8 mouse cellular contexts compared by ENCODE assay signal in the genomic region with DNA sequence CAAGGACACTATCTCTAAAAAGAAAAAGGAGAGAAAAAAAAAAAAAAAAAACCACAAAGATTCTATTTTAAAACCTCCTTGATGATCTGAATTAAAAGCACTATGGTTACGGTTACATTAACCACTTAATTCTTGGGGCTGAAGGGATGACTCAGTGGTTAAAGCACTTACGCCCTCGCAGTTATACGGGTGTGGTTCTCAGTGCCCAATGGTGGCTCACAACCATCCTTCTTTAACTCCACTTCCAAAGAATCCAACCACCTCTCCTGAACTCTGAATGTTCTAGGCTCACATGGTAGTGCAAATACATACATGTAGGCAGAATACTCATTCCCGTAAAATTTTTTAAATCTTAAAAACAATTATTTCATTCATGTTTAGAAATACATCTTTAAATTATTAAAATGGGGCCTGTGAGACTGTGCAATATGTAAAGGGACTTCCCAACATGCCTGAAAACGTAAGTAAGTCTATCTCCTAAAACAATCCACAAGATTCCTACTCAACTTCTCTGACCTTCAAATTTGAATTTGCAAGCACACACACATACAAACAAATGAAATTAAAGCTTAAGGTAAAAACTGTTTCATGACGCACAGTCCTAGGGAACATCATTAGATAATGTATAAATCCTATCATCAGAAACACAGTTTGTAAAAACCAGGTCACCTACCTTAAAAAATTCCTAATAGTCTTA. TPM values are rescaled to one million over a fixed set of nuclear protein-coding genes. Genes with fewer than 3 reads are reported as not detected.
DNase-seq lines count a peak whose midpoint lies in the region; ATAC-seq and TF ChIP-seq lines count a peak whose summit lies in the region.

No protein-coding gene starts in this region.

- H3K4me3 ChIP-seq in forebrain, embryonic 10.5 days, result peak overlapping the region; percentile 19; the same call in 1 of the 2 replicates
- no peak overlapping the region for H3K4me3 ChIP-seq in forebrain, embryonic 11.5 days (ENCODE audit: low read depth, low read length)
- no peak overlapping the region; a peak in 1 of 4 replicates for H3K4me3 ChIP-seq in liver, embryonic 14.5 days (ENCODE audit: insufficient read depth in 1 of 2, low read depth in 2 of 2, low read length in 2 of 2)

- no peak overlapping the region; the same call in 1 of the 2 replicates for H3K4me2 ChIP-seq in forebrain, embryonic 11.5 days (ENCODE audit: low read depth, low read length, severe bottlenecking)
- H3K4me2 ChIP-seq in liver, embryonic 14.5 days (ENCODE audit: low read depth), result peak overlapping the region; percentile 42

- no peaks in the 10 kb centered on the region for H3K9me3 ChIP-seq in forebrain, embryonic 10.5 days
- no peaks in the 10 kb centered on the region for H3K9me3 ChIP-seq in forebrain, embryonic 11.5 days (ENCODE audit: control insufficient read depth, low read length)
- H3K9me3 ChIP-seq in liver, embryonic 14.5 days (ENCODE audit: control insufficient read depth, low read length), result no peaks in the 10 kb centered on the region

- 97% methylated on average over 7 of the region's 7 CpGs for WGBS in forebrain, embryonic 10.5 days
- 89% methylated on average over 7 of the region's 7 CpGs for WGBS in forebrain, embryonic 11.5 days
- 56% methylated on average over 7 of the region's 7 CpGs for WGBS in liver, embryonic 14.5 days (ENCODE audit: insufficient replicate concordance)

- no peak overlapping the region for H3K9ac ChIP-seq in forebrain, embryonic 11.5 days (ENCODE audit: low read length)
- no peak overlapping the region for H3K9ac ChIP-seq in liver, embryonic 14.5 days (replicated peaks)

- TF ChIP-seq EP300 in liver, embryonic 14.5 days (IDR thresholded peaks at IDR 0.05; ENCODE audit: low read depth), result no peak

- ATAC-seq in forebrain, embryonic 11.5 days (replicated peaks; ENCODE audit: low FRiP score), result no peak
- ATAC-seq in CD4-positive, CD25-positive, alpha-beta regulatory T cell, adult 4 months, result peak; percentile 53
- peak; percentile 47; the same call in 1 of the 2 replicates for ATAC-seq in granulocyte monocyte progenitor cell, adult 5-6 weeks (replicated peaks; ENCODE audit: poor library complexity, severe bottlenecking)
- ATAC-seq in liver, embryonic 14.5 days (ENCODE audit: insufficient read depth), result peak; percentile 80; the same call in 1 of the 2 replicates

- peaks cover 83% of the 10 kb centered on the region for H3K36me3 ChIP-seq in forebrain, embryonic 10.5 days (replicated peaks)
- H3K36me3 ChIP-seq in forebrain, embryonic 11.5 days (ENCODE audit: control insufficient read depth, insufficient read depth, low read length), result peaks cover 8% of the 10 kb centered on the region; the same call in 1 of the 2 replicates
- H3K36me3 ChIP-seq in liver, embryonic 14.5 days (replicated peaks; ENCODE audit: control insufficient read depth, insufficient read depth, low read depth), result peaks cover 29% of the 10 kb centered on the region

- peaks cover 30% of the 10 kb centered on the region for H3K4me1 ChIP-seq in forebrain, embryonic 10.5 days
- H3K4me1 ChIP-seq in forebrain, embryonic 11.5 days (replicated peaks; ENCODE audit: control insufficient read depth, insufficient read depth, low read length), result no peaks in the 10 kb centered on the region
- peaks cover 10 to 14% of the 10 kb centered on the region in 2 experiments for H3K4me1 ChIP-seq in liver, embryonic 14.5 days (replicated peaks; ENCODE audit: control insufficient read depth in 2 of 2, insufficient read depth in 2 of 2, low read length in 1 of 2)

- peak; percentile 3 for DNase-seq in forebrain, embryonic 10.5 days (ENCODE audit: extremely low spot score, low spot score)
- no peak for DNase-seq in forebrain, embryonic 11.5 days (ENCODE audit: low spot score)
- no peak for DNase-seq in liver, embryonic 14.5 days (ENCODE audit: low read depth in 3 of 3, low spot score in 3 of 3)
- no peak for DNase-seq in urinary bladder, postnatal 25 days (ENCODE audit: low spot score)
- no peak for DNase-seq in cerebellum, postnatal 25 days
- DNase-seq in ovary, postnatal 14 days (ENCODE audit: low spot score), result no peak

- H3K27ac ChIP-seq in forebrain, embryonic 10.5 days, result no peak overlapping the region
- no peak overlapping the region for H3K27ac ChIP-seq in forebrain, embryonic 11.5 days (ENCODE audit: low read depth, low read length)
- H3K27ac ChIP-seq in liver, embryonic 14.5 days, result peak overlapping the region; percentile 47

- no peak for TF ChIP-seq CTCF in liver, embryonic 14.5 days (IDR thresholded peaks at IDR 0.05; ENCODE audit: low read depth)

- no peaks in the 10 kb centered on the region for H3K27me3 ChIP-seq in forebrain, embryonic 10.5 days (ENCODE audit: poor library complexity, severe bottlenecking)
- H3K27me3 ChIP-seq in forebrain, embryonic 11.5 days (ENCODE audit: control insufficient read depth, insufficient read depth, low read length), result no peaks in the 10 kb centered on the region
- H3K27me3 ChIP-seq in liver, embryonic 14.5 days (ENCODE audit: control insufficient read depth, insufficient read depth, low read length), result no peaks in the 10 kb centered on the region

RNA-seq across cellular contexts. Expression of a gene that starts 10.6 kb away (rescaled TPM):
- polyA plus RNA-seq in forebrain, embryonic 10.5 days (2016; fragmentation: Nextera tagmentation; extraction: Ambion mirVana), result 45.1 and 45.7 TPM in 2 replicates
- polyA plus RNA-seq in forebrain, embryonic 11.5 days (2014; fragmentation: Nextera tagmentation; extraction: Ambion mirVana), result 61.0 and 66.1 TPM in 2 replicates
- 100 to 1,000 TPM; 223 to 256 TPM for polyA plus RNA-seq in CD4-positive, CD25-positive, alpha-beta regulatory T cell, adult 4 months (2017; shearing (Covaris generic))
- 42.3 and 47.5 TPM in 2 replicates for total RNA-seq in granulocyte monocyte progenitor cell, adult 5-6 weeks (2014; fragmentation: Nextera tagmentation)
- total RNA-seq in granulocyte monocyte progenitor cell, adult 5-6 weeks (2017), result 93.8 and 118 TPM in 2 replicates
- 12.0 and 13.1 TPM in 2 replicates for polyA plus RNA-seq in liver, embryonic 14.5 days (2012; rRNA removed)
- polyA plus RNA-seq in liver, embryonic 14.5 days (2014; fragmentation: Nextera tagmentation; extraction: Ambion mirVana), result 14.8 and 17.4 TPM in 2 replicates
